Mouse (Mus musculus): Measurements from ENCODE around the gene Prg2.

The Prg2 gene

DNA sequence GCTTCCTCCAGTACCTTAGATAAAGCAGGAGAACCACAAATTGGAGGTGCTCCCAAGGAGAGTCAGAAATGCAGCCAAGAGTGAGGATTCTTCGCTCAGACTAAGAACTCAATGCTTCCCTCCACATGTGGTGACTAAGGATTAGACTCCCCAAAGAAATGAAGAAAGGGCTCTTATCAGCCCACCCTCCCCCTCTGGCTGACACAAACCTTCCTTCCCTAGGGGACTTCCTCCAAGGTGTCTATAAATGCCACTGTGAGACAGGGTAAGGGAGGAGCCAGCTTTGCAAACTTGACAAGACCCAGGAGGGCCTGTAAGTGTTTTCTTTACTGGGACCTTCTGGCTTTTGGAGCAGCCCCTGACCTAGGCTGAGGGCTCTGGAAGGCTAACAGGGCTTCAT lies at the start of gene Prg2:
Gene Prg2 (plus strand): TSS at position 274 of the 400 bp plus-strand sequence.
- no peak for DNase-seq

DNA sequence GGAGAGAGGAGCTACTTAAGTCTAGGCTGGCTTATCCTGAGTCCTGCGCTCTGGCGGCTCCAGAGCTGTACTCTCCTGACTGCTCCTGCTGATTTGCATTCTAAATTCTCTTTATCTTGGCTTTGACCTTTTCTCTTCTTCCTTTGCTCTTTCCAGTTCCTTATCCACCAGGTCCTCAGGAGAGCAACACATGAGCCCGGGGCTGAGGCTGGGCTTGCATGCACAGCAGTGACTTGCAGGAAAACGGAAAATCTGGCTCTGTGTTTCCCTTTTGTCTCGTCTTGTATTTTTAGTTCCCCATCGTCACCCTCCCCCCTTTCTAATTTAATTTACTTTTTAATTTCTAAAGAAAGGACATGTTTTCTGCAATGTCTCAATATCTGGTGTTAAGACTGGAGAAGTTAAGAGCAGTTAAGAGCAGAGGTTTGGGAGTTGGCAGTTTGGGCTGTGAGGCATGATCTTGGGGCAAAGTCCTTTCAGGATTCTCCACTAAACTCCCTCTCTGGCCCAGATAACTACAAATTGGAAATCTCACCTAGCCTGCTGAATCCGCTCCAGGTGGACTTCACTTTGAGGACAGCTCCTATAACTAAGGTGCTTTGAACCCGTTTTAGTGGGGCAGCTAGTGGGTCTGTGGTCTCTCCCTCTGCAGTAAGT lies 46.1 kb upstream of the Prg2 start:
- no peak for DNase-seq

DNA sequence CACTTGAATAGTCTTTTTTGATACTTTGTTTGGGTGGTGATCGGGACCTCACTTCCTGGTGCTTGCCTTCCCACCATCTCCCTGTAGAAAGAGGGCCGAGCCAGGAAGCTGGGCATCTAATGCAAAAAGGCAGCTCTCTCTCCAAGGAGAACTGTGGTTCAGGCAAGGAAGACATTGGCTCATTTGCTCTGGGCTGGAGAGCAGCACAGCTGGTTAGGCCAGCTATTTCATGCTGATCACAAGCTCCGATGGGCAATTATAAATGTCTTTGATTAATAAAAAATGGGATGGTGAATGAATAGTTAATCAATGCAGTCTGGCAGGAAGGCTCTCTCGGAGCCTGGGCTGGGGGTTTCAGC lies 45.6 kb upstream of the Prg2 start:
- no peak for DNase-seq

DNA sequence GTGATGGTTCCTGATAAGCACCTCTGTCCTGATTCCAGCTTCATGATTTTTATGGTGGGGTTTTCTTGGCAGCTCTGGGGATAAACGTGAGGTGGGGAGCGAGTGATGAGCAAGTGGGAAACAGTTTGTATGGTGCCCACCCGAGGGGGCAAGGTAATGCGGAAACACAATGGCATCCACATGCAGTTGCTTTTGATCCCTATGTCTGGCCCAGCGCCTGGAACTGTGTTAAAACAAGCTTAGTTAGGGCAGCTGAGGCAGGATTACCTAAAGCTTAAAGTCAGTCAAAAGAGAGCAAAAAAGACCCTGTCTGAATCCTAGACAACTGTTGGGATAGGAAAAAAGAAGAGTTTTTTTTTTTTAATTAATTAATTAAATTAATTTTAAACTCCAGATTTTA lies 45.2 kb upstream of the Prg2 start:
- no peak for DNase-seq

DNA sequence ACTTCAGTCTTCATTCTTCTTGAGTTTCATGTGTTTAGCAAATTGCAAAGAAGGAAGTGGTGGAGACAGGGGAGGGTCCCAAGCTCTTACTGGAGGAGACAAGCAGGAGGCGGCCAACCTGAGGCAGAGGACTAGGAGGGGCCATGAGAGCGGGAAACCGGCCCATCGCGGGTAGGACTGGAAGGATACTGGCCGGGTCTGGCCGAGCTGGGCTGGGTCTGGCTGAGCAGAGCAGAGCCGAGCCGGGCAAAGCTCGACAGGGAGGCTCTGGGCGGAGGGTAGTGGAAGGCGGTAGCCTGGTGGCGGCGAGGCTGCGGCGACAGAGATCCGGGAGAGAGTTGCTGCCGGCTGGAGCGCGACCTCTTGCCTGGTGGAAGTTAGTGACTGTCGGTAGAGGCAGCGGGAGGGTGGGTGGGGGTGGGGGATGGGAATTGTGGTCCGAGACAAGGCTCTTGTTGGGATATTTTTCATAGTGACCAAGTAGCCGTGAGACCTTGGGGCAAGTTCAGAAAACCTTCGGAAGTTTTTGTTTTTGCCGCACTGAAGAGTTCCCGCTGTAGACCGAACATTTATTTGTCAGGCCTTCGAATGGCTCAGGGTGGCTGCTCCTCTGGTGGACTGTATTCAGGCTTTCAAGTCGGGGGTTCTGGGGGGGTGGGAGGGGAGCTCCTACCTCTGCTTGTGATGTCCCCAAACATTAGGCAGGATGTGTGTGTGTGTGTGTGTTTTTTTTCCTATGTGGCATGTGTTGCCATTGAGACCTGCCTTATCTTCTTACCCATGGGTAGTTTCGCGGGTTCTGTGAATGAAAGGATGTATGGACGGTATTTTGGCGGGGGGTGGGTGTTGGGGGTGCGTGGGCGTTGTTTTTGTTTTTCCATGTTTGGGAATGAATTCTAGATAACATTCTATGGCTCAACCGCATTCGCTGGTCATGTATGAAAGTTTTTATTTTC lies 43.5 kb upstream of the Prg2 start, which contains the start of gene Slc43a3:
Gene Slc43a3 (plus strand): TSS at position 106 of the 956 bp plus-strand sequence.
- peak in 1 of 2 experiments; percentile 2 for DNase-seq

DNA sequence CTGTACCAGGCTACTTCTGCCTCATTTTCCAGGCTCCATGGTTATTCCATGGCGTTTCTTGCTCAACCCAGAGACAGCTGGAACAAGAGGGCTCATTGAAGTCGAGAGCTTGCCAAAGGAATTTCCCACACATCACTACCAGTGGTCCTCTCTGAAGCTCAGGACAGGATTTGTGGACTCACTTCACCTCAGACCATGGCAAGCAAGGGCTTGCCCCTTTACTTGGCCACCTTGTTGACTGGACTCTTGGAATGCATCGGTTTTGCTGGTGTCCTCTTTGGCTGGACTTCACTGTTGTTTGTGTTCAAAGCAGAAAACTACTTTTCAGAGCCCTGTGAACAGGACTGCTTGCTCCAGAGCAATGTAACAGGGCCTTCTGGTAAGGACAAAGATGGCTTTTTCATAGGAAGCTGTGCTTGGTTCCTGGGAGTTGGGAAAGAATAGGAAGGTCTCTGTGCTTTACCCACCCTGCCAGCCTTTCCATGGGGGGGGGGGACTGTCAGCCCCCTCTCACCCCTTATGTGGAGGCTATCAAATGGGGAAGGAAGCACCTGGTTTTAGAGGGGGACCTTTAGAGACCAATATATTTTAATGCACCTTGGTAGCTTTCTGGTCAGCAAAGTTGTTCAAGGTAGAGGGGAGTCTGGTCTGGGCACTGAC lies 42.6 kb upstream of the Prg2 start:
- no peak for DNase-seq

DNA sequence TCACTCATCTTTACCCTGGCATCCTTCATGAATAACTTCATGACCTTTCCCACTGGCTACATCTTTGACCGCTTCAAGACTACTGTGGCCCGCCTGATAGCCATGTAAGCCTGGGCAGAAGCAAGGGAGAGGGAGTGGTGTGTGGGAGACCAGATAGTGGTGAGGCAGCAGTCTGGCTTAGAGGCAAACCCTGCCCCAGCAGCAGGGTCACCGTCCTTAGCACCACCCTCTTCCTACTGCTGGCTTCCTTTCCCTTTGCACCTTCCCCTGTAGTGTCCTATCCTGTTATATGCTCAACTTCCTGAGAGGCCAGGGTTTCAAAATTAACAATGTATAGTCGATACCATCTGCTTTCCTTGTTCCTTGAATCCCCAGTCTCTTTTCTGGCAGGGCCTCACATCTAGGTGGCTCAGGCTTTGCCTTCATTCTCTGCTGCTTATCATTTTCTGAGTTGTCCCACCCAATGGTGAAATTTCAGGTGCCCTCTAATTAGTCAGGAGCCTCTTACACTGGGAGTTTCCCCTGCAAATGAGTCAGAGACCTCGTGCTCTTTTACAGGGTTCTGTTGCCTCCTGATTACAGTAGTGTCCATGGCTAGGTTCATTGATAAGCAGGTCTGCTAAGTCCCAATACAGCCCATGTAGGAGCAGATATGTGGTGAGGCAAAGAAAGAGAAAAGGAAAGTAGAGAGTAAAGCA lies 41.9 kb upstream of the Prg2 start:
- no peak for DNase-seq

DNA sequence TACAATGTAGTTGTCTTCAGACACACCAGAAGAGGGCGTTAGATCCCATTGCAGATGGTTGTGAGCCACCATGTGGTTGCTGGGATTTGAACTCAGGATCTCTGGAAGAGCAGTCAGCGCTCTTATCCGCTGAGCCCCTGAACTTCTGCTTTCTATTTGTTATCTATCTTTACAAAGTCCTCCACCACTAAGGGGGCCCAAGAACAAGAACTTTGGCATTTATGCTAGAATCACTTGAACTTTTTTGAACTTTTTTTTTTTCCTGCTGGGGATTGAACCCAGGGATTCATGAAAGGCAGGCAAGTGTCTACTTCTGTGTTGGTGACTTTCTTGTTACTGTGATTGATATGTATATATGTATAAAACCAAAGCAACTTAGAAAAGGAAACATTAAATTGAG lies 41.0 kb upstream of the Prg2 start:
- no peak for DNase-seq

DNA sequence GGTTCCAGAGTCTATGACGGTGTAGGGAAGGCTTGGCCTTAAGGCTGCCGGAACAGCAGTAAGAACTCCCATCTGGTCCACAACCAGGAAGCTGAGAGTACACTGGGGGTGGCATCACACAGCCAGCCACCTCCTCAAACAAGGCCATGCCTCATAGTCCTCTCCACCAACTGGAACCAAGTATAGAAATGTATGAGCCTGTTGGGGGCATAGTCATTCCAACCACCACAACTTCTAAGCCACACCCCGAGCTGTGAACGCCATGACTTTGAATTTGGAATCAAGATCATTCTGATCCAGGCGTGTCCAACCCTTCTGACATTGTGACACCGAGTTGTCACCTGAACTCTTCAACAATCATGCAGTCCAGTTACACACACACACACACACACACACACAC lies 40.5 kb upstream of the Prg2 start:
- no peak for DNase-seq

DNA sequence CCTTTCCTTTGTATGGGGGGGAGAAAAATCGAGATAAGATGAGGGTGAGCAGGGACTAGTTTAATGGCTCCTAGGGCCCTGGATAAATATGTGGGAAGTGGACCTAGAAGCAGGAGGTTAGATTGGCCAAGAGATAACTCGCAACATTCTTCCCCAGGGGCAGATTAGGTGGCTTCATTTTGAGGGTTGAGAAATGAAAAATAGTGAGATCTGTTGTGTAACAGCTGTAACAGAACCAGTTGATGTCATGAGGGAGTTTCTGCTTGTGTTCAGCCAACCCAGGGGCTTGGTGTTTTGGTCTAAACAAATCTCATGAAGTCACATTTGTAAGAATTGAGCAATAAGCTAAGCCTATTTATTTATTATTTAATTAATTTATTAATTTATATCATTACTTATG lies 38.9 kb upstream of the Prg2 start:
- DNase-seq, result no peak

DNA sequence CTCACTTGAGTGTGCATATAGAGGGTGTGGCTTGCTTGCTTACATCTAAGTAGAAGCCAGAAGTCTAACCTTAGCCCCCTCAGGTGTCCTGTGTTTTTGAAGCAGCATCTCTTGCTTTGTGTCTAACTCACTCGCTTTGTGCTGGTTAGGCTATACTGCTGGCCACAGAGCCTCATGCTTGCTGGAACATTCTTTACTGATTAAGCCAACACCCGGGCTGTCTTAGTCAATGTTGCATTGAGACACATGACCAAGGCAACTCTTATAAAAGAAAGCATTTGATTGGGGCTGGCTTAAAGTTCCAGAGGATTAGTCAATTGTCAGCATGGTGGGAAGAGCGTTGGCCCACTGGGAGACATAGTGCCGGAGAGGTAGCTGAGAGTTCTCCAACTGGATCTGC lies 38.5 kb upstream of the Prg2 start:
- no peak for DNase-seq

DNA sequence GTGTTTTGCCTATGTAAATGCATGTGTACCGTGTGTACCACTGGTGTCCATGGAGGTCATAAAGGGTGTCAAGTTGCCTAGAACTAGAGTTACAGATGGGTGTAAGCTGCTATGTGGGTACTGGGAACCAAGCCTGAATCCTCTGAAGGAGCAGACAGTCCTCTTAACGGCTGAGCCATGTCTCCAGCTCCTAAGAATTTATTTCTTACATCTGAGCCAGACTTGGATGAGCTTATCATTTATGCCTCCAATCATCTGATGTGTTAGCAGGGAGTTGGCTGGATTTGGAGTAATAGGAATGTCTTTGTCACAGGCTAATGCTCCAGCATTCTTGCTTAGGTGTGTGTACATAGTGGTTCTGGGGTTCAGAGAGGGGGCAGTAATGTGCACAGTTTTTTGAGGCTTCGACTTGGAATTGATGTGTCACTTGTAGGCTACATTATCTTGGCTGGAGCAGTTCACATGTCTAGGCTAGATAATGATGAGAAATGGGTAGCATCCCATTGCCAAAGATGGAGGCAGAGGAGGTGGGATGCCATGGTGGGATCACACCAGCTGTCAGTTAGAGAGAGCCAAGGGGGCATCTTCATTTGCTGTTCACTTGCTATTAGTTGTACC lies 33.0 kb upstream of the Prg2 start:
- no peak for DNase-seq

DNA sequence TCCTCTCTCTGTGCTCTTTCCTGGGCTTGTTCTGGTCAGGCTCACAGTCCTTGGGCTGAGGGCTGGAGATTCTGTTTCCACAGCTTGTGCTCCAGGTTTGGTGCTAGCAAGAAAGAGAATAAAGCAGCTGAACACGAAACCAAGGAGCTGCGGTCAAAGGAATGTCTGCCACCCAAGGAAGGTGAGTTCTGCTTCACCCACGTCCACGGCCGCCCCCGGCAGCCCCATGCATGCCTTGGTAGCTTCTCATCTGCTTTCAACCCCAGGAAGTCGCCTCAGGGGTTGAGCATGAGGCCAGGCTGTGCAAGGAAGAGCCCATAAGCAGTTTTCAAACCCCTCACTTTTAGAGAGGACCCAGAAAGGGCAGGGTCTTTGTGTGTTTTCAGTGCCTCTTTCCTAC lies 32.0 kb upstream of the Prg2 start:
- DNase-seq, result no peak

DNA sequence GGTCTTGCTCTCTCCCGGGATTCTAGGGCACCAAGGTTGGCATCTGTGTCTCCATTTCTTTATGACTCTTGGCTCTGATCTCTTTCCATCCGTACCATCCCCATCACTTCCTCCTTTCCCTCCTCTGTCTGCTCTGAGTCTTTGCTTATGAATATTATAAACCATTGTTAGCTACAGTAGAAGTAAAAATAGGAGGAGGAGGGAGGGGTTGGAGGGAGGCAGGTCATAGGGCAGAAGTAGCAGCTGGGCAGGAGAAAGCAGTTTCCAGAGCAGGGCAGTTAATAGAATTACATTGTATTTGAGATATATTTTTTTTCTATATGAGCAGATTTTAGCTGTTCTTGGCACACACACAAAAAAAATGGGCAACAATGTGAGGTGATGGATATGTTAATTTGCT lies 31.5 kb upstream of the Prg2 start:
- no peak for DNase-seq

DNA sequence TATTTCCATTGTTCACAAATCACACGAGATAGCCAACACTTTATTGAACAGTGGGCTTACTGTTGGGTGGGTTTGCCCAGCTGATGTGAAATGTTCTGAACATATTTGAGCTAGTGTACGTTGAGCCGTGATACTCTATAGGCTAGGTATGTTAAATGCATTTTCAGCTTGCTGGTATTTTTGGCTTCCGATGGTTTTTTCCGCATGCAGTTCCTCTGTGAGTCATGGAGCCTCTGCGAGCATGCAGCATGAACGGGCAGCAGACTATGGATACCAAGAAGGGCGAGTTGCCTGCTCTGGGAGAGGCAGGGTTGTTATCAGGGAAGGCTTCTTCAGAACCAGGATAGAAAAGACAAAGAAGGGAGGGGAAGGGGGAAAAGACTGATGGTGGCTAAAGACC lies 29.2 kb upstream of the Prg2 start:
- DNase-seq, result no peak

DNA sequence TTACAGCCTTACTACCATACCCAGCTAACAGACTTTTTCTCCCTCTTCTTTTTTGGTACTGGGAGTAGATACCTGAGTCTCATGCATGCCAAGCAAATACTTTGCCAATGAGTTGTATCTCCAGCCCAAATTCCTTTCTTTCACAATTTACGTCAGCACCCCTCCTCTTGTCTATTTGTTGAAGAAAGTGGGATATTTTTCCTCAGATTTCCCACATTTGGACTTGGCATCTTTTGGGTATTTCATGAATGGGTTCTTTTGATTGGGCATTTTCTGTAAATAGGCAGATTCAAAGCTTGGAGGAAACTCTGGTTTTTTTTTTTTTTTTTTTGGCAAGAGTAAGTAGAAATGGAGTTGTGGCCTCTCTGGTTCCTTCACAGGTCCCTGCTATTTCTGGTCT lies 28.0 kb upstream of the Prg2 start:
- no peak for DNase-seq

DNA sequence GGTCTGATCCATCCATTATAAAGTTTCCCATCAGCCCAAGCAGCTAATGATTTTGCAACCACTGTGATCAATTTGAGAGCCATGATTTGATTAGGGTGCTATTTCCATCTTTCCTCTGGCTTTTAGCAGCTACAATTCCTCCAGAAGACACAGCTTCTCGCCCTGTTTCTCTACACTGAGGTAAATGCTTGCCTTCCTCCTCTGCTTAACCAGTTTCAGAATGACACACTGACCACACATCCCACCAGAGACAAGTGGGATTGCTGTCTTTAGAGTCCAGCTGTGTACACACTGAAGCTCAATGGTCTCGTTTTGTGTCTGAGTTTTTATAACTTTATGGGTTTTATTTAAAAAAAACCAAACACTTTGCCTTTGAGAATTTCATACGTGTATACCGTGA lies 27.6 kb upstream of the Prg2 start:
- DNase-seq, result no peak

DNA sequence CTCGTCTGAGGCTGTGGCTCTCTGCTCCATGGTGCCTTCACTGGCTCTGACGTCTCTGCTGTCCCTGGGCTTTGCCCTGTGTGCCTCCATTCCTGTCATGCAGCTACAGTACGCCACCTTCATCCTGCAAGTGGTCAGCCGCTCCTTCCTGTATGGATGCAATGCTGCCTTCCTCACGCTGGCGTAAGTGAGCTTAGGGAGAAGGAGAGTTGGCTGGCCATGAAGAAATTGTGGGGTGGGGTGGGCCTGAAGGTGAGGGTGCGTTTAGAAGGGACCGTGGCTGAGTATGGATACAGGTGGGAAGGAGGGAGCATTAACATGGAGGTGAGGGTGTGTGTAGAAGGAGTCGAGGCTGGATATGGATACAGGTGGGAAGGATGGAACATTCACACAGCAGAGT lies 24.8 kb upstream of the Prg2 start:
- DNase-seq, result no peak

DNA sequence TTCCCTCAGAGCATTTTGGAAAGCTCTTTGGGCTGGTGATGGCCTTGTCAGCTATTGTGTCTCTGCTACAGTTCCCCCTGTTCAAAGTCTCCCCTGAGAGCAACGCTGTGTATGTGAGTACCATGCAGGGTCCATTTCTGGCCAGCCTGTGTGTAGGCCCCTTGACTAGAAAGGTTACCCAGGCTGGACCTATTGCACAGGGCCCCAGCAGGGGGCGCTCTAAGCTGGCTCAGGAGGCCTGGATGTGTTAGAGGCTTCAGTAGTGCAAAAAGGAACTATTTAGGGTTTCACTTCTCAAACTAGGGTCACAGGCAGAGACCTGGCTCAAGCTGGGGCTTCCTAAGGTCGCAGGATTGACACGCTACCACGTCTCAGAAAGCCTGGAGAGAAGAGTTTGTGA lies 24.0 kb upstream of the Prg2 start:
- DNase-seq, result peak; percentile 11 to 32

DNA sequence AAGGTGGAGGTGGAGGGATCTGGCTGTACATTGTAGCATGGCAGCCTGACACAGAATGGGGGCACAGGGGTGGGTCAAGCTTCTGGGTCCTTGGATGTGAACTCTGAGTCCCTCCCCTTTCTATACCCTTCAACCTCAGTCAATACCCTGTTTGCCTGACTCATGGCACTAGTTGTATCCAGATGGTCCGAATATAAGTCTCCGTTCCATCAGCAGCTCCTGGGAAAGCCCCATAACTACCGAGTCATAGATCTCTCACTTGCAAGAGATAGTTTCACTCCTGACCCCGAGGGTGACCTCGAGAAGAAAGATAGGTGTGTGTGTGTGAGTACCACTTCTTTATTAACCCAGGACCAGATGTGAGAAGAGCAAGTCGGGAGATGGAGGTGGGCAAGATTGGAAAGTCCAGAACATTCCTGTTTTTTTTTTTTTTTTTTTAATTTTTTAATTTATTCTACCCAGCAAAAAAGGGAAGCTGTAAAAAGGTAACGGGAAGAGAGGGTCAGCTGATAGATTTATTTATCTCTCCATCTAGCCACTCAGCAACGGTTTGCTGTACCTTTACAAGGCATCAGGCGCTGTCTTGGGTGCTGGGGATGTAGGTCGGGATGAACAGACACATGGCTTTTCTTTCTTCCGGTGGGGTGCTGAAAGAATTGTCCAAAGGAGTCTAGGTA lies 21.5 kb upstream of the Prg2 start:
- DNase-seq, result no peak

DNA sequence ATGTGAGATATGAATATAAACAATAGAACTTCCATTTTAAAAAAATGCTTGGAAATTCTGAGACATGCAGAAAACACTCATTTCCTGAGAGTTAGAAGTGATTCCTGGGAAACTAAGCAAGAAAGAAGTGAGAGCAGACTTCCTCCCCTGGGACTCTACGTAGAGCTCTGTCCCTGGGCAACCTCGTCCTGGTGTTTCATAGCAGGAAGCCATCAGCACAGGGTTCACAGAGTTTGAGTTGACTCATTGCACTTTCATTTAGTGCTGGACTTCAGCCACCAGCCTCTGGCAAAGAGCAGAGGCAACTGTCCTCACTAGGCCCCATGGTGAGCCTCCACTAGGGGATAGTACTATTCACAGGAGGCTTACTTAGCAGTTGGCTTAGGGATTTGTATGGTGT lies 19.0 kb upstream of the Prg2 start:
- no peak for DNase-seq

DNA sequence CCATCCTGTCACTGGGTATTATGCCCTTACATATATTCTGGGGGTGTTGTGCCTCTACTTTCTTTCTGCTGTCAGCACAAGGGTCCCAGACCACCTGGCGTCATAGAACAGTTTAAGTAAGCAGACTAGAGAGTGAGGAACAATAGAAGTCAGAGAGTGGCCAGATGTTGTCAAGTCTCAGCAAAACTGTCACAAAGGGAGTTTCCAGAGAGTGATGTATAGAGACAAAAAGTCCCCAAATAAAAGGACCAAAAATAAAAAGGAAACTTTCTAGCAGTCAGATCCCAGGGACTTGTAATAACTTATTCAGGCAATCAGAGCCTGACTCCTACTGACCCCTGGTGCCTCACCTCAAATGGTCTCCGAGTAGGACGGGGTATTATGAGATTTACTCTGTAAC lies 18.4 kb upstream of the Prg2 start:
- no peak for DNase-seq

Measured in cerebellum, postnatal 36 days (tissue).